Mouse (Mus musculus): ENCODE measurements around the gene 4930470P17Rik. TPM values are rescaled to one million over a fixed set of nuclear protein-coding genes. Genes with fewer than 3 reads are reported as not detected.

Gene 4930470P17Rik
- polyA plus RNA-seq, 1 experiment from 2014 or later: not detected

GRCm38 (mm10) chr2:170534803-170535174, 67.0 kb downstream of the 4930470P17Rik start:
- H3K4me1 ChIP-seq: peaks cover 4% of the 10 kb centered on the region
- H3K9me3 ChIP-seq: no peaks in the 10 kb centered on the region
- 90% methylated on average over 11 of the region's 11 CpGs for WGBS
- H3K36me3 ChIP-seq (replicated peaks): no peaks in the 10 kb centered on the region
- no peak overlapping the region for H3K4me3 ChIP-seq
- no peak overlapping the region for H3K27ac ChIP-seq (replicated peaks)
- no peaks in the 10 kb centered on the region for H3K27me3 ChIP-seq (replicated peaks; ENCODE audit: low read depth, poor library complexity, severe bottlenecking)
- DNase-seq (ENCODE audit: low spot score): no peak

GRCm38 (mm10) chr2:170534116-170534802, 67.6 kb downstream of the 4930470P17Rik start:
- no peak overlapping the region for H3K27ac ChIP-seq (replicated peaks)
- DNase-seq (ENCODE audit: low spot score): no peak
- no peaks in the 10 kb centered on the region for H3K27me3 ChIP-seq (replicated peaks; ENCODE audit: low read depth, poor library complexity, severe bottlenecking)
- H3K9me3 ChIP-seq: no peaks in the 10 kb centered on the region
- H3K4me3 ChIP-seq: no peak overlapping the region
- 59% methylated on average over 12 of the region's 12 CpGs for WGBS
- H3K36me3 ChIP-seq (replicated peaks): no peaks in the 10 kb centered on the region
- H3K4me1 ChIP-seq: peaks cover 4% of the 10 kb centered on the region

GRCm38 (mm10) chr2:170530256-170530655, 71.6 kb downstream of the 4930470P17Rik start:
- Histone ChIP-seq H3K4me3 (no peak overlapping the region), H3K27ac (replicated peaks) (no peak overlapping the region), H3K4me1 (no peaks in the 10 kb centered on the region; the same call in 1 of the 2 replicates), H3K9me3 (no peaks in the 10 kb centered on the region), H3K27me3 (replicated peaks; ENCODE audit: low read depth, poor library complexity, severe bottlenecking) (no peaks in the 10 kb centered on the region), H3K36me3 (replicated peaks) (no peaks in the 10 kb centered on the region)
- no peak for DNase-seq (ENCODE audit: low spot score)
- 91% methylated on average over 3 of the region's 3 CpGs for WGBS

GRCm38 (mm10) chr2:170529766-170530165, 72.1 kb downstream of the 4930470P17Rik start:
- 87% methylated on average over 7 of the region's 7 CpGs for WGBS
- no peaks in the 10 kb centered on the region for H3K36me3 ChIP-seq (replicated peaks)
- H3K27me3 ChIP-seq (replicated peaks; ENCODE audit: low read depth, poor library complexity, severe bottlenecking): no peaks in the 10 kb centered on the region
- H3K9me3 ChIP-seq: no peaks in the 10 kb centered on the region
- no peak for DNase-seq (ENCODE audit: low spot score)
- H3K4me1 ChIP-seq: no peaks in the 10 kb centered on the region; the same call in 1 of the 2 replicates
- H3K27ac ChIP-seq (replicated peaks): no peak overlapping the region
- no peak overlapping the region for H3K4me3 ChIP-seq

Other genes with a start within 250 kb of the 4930470P17Rik start
- gene Bcas1, start 174.2 kb downstream of the 4930470P17Rik start, polyA plus RNA-seq (2016; fragmentation: Nextera tagmentation; extraction: Ambion mirVana): 0.92 and 1.2 TPM in 2 replicates
- 91.9 and 96.9 TPM in 2 replicates for gene Pfdn4, start 105.6 kb downstream of the 4930470P17Rik start, polyA plus RNA-seq (2016; fragmentation: Nextera tagmentation; extraction: Ambion mirVana)
- not detected in 2 replicates for gene Cyp24a1, start 104.9 kb downstream of the 4930470P17Rik start, polyA plus RNA-seq (2016; fragmentation: Nextera tagmentation; extraction: Ambion mirVana)
- 11.8 and 16.3 TPM in 2 replicates for gene Dok5, start 129.8 kb upstream of the 4930470P17Rik start, polyA plus RNA-seq (2016; fragmentation: Nextera tagmentation; extraction: Ambion mirVana)

Data from embryonic facial prominence, embryonic 10.5 days (tissue).